Mouse (Mus musculus) olfactory bulb, adult 2 months (tissue): ENCODE measurements around the gene Ptf1a.

Experiments
- CTCF ChIP-seq: fragments of 200-500 bp; IDR thresholded peaks from 2 replicates; pipeline ENCODE4 v1.5.1; 2012; ENCODE audit warnings: low read depth, mild to moderate bottlenecking, low read length, moderate library complexity; ENCODE audit not compliant: insufficient read depth
- POLR2A ChIP-seq: fragments of 200-500 bp; IDR thresholded peaks from 2 replicates; pipeline ENCODE4 v1.6.1; 2012; ENCODE audit warnings: mild to moderate bottlenecking, low read depth, low read length, moderate library complexity; ENCODE audit not compliant: insufficient read depth

- TF ChIP-seq CTCF (no peak), POLR2A (no peak)
Measured at GRCm38 (mm10) chr2:19452531-19453055, 7.1 kb downstream of the Ptf1a start.
